Mouse (Mus musculus) bone marrow macrophage, adult 2 months (primary cell): ENCODE measurements around the gene Col4a2. TPM values are rescaled to one million over a fixed set of nuclear protein-coding genes. Genes with fewer than 3 reads are reported as not detected.

Source experiments
- H3K27ac ChIP-seq: 2 replicates; pipeline ENCODE4 v1.5.1; 2012; ENCODE audit warnings: low read depth, low read length; ENCODE audit not compliant: insufficient read depth
- H3K4me1 ChIP-seq: 2 replicates; pipeline ENCODE4 v1.6.1; 2012; ENCODE audit warnings: low read length; ENCODE audit not compliant: control insufficient read depth, insufficient read depth
- H3K4me3 ChIP-seq: 2 replicates; pipeline ENCODE4 v1.5.1; 2012; ENCODE audit warnings: mild to moderate bottlenecking, low read length, moderate library complexity; ENCODE audit not compliant: insufficient read depth
- CTCF ChIP-seq: IDR thresholded peaks from 2 replicates; pipeline ENCODE4 v1.5.1; 2012; ENCODE audit warnings: low read depth, mild to moderate bottlenecking, low read length, moderate library complexity
- POLR2A ChIP-seq: IDR thresholded peaks from 2 replicates; pipeline ENCODE4 v1.6.1; 2012; ENCODE audit warnings: mild to moderate bottlenecking, low read depth, low read length, borderline replicate concordance
- polyA plus RNA-seq: library from polyadenylated mRNA; stranded (reverse); fragments of >200 nt; gene quantifications from 2 replicates; pipeline ENCODE4 v1.2.4, GENCODE M21; 2012; ENCODE audit not compliant: missing spikeins, insufficient read depth, insufficient read length

Col4a2 gene
- polyA plus RNA-seq, 1 experiment = 2.6 TPM

- H3K27ac ChIP-seq = no peak overlapping the region
- no peaks in the 10 kb centered on the region for H3K4me1 ChIP-seq
- H3K4me3 ChIP-seq = no peak overlapping the region
- TF ChIP-seq CTCF (no peak), POLR2A (no peak)
Observed at GRCm38 (mm10) chr8:11423091-11423490, 110.5 kb downstream of the Col4a2 start.

DNA sequence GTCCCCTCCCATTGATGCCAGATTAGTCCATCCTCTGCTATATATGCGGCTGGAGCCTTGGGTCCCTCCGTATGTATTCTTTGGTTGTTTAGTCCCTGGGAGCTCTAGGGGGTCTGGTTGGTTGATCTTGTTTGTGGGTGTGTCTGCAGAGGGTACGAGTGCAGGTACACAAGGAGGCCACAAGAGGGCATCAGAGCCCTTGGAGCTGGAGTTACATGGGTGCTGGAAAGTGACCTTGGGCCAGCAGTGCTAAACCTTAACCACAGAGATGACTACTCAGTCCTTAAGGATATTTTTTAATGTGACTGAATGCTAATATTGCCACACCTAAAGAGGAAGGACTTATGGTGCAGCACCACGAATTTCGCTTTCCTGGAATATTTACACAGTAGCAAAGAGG lies 118.1 kb downstream of the Col4a2 start:
- H3K4me3 ChIP-seq = no peak overlapping the region
- TF ChIP-seq POLR2A = no peak
- TF ChIP-seq CTCF = peak; percentile 91
- no peak overlapping the region for H3K27ac ChIP-seq
- no peaks in the 10 kb centered on the region for H3K4me1 ChIP-seq

- TF ChIP-seq POLR2A (no peak), CTCF (no peak)
- Histone ChIP-seq H3K4me1 (no peaks in the 10 kb centered on the region), H3K27ac (no peak overlapping the region), H3K4me3 (no peak overlapping the region)
Observed at GRCm38 (mm10) chr8:11437862-11438261, 125.3 kb downstream of the Col4a2 start.

DNA sequence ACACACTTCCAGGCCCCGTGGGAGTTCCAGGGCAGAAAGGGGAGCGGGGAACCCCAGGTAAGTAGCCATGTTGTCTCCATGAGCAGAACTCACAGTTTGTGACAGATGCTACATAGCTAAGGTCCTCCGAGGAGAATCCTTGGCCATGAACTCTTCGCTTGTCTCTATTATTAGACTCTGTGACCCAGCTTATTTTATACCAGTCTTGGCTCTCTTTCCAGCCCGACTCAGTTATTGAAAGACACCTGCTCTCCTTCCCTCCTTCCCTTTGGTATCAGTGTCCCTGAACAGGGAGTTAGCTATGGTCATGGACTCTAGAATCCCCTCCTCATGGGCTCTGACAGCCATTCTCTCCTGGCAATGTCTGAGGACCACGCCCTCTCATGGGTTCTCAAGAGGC lies 128.7 kb downstream of the Col4a2 start:
- TF ChIP-seq POLR2A (no peak), CTCF (no peak)
- H3K27ac ChIP-seq = no peak overlapping the region
- no peak overlapping the region for H3K4me3 ChIP-seq
- no peaks in the 10 kb centered on the region for H3K4me1 ChIP-seq

- no peak overlapping the region for H3K27ac ChIP-seq
- no peak for TF ChIP-seq POLR2A
- no peak for TF ChIP-seq CTCF
- no peaks in the 10 kb centered on the region for H3K4me1 ChIP-seq
- H3K4me3 ChIP-seq = no peak overlapping the region
Observed at GRCm38 (mm10) chr8:11443611-11444010, 131.0 kb downstream of the Col4a2 start.

DNA sequence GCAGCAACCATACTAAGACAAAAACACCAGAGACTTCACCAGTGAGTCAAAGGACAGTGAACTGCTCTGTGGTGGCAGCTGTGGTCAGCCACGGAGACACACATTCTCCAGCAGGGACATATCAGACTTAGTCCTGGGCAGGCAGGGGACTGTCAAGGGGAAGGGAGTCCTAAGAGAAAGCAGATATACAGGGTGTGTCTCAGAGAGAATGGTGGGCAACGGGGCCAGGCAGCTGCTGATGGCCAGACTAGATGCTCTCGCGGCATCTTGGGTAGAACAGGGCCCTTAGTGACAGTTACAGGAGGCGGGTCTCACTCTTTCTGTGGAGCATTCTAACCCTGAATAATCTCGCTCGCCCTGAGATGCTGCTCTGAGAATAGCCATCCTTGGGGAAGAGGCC lies 131.6 kb downstream of the Col4a2 start:
- H3K4me1 ChIP-seq = no peaks in the 10 kb centered on the region
- no peak overlapping the region for H3K4me3 ChIP-seq
- H3K27ac ChIP-seq = no peak overlapping the region
- TF ChIP-seq POLR2A (no peak), CTCF (no peak)

GRCm38 (mm10) chr8:11445790-11446189 lies 133.2 kb downstream of the Col4a2 start:
- Histone ChIP-seq H3K4me1 (peaks cover 5% of the 10 kb centered on the region), H3K27ac (no peak overlapping the region), H3K4me3 (no peak overlapping the region)
- TF ChIP-seq CTCF = no peak
- TF ChIP-seq POLR2A = no peak

DNA sequence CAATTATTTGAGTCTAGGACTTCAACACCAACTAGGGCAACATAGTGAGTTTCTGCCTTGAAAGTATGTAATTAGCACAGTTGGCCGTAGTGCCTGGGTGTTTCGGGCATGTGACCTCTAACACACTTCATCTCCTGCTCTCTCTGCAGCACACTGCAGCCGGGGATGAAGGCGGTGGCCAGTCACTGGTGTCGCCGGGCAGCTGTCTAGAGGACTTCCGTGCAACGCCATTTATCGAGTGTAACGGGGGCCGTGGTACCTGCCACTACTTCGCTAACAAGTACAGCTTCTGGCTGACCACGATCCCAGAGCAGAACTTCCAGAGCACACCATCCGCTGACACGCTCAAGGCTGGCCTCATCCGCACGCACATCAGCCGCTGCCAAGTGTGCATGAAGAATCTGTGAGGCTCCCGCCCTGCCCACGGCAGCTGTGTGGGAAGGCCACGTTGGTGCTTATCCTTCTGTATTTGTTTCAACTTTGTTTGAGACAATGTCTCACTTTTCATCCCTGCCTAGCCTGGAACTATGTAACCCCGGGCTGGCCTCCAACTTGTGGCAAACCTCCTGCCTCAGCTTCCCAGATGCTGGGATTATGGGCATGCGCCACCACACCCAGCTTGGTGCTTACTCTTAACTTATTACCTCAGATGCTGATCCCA lies 135.4 kb downstream of the Col4a2 start:
- Histone ChIP-seq H3K27ac (no peak overlapping the region), H3K4me1 (peaks cover 28% of the 10 kb centered on the region), H3K4me3 (no peak overlapping the region)
- TF ChIP-seq POLR2A (no peak), CTCF (no peak)

- no peak for TF ChIP-seq POLR2A
- no peak; the same call in 1 of the 2 replicates for TF ChIP-seq CTCF
- Histone ChIP-seq H3K4me3 (no peak overlapping the region), H3K4me1 (peaks cover 41% of the 10 kb centered on the region), H3K27ac (no peak overlapping the region)
Observed at GRCm38 (mm10) chr8:11450184-11451113, 137.8 kb downstream of the Col4a2 start.

GRCm38 (mm10) chr8:11452152-11452551 lies 139.5 kb downstream of the Col4a2 start:
- TF ChIP-seq CTCF (no peak), POLR2A (no peak)
- Histone ChIP-seq H3K27ac (peak overlapping the region; percentile 77), H3K4me3 (no peak overlapping the region), H3K4me1 (peaks cover 54% of the 10 kb centered on the region)
